Mouse (Mus musculus): ENCODE measurements around the gene Ggcx.
"Not testable (repeated sequence)": the region's sequence is repeated elsewhere in the genome, so short reads cannot be mapped to it uniquely, and the experiment has no call there.

The Ggcx gene

GRCm38 (mm10) chr6:72460036-72460801 is 46.1 kb downstream of the Ggcx start:
- no peak for DNase-seq (ENCODE audit: low spot score)

- DNase-seq (ENCODE audit: low spot score): not testable (repeated sequence)
Measured at GRCm38 (mm10) chr6:72462550-72463257, 48.6 kb downstream of the Ggcx start.

GRCm38 (mm10) chr6:72465361-72466157 is 51.5 kb downstream of the Ggcx start:
- no peak for DNase-seq (ENCODE audit: low spot score)

- DNase-seq (ENCODE audit: low spot score): no peak
Measured at GRCm38 (mm10) chr6:72466171-72466570, 52.1 kb downstream of the Ggcx start.

- peak; percentile 87 for DNase-seq (ENCODE audit: low spot score)
Measured at GRCm38 (mm10) chr6:72473264-72474041, 59.3 kb downstream of the Ggcx start.

GRCm38 (mm10) chr6:72475221-72475985 is 61.3 kb downstream of the Ggcx start:
- no peak for DNase-seq (ENCODE audit: low spot score)

GRCm38 (mm10) chr6:72476836-72477235 is 62.7 kb downstream of the Ggcx start:
- no peak for DNase-seq (ENCODE audit: low spot score)

- no peak for DNase-seq (ENCODE audit: low spot score)
Measured at GRCm38 (mm10) chr6:72477621-72478020, 63.5 kb downstream of the Ggcx start.

GRCm38 (mm10) chr6:72478691-72479090 is 64.6 kb downstream of the Ggcx start:
- DNase-seq (ENCODE audit: low spot score): not testable (repeated sequence)

GRCm38 (mm10) chr6:72479645-72480421 is 65.7 kb downstream of the Ggcx start:
- no peak for DNase-seq (ENCODE audit: low spot score)

GRCm38 (mm10) chr6:72480422-72480702 is 66.3 kb downstream of the Ggcx start:
- DNase-seq (ENCODE audit: low spot score): no peak
